Mouse (Mus musculus) hindbrain, embryonic 16.5 days (tissue): ENCODE measurements around the gene Odc1. TPM values are rescaled to one million over a fixed set of nuclear protein-coding genes. Genes with fewer than 3 reads are reported as not detected.
A peak's percentile ranks its signal among the peaks of the same experiment; 100 is the strongest.

Experiments
- ATAC-seq: fragments of 200-750 bp; cut with Nextera tagmentation; 2 replicates; pipeline ENCODE4 v1.8.0; 2017; ENCODE audit warnings: moderate TSS enrichment, moderate library complexity
- H3K27ac ChIP-seq: fragments of 300-500 bp; sonication (generic); 2 replicates; pipeline ENCODE4 v1.5.1; 2014; ENCODE audit warnings: low read depth, mild to moderate bottlenecking, control low read depth, low read length, moderate library complexity
- H3K27me3 ChIP-seq: fragments of 300-500 bp; sonication (generic); replicated peaks from 2 replicates; pipeline ENCODE4 v1.6.1; 2014; ENCODE audit warnings: low read length; ENCODE audit not compliant: control insufficient read depth, insufficient read depth
- H3K36me3 ChIP-seq: fragments of 300-500 bp; sonication (generic); 2 replicates; pipeline ENCODE4 v1.6.1; 2014; ENCODE audit warnings: mild to moderate bottlenecking, low read length, moderate library complexity, mixed read lengths; ENCODE audit not compliant: control insufficient read depth, insufficient read depth
- H3K4me1 ChIP-seq: fragments of 300-500 bp; sonication (generic); 2 replicates; pipeline ENCODE4 v1.6.1; 2014; ENCODE audit warnings: low read depth, low read length; ENCODE audit not compliant: control insufficient read depth, insufficient read depth
- H3K4me2 ChIP-seq: fragments of 300-500 bp; sonication (generic); 2 replicates; pipeline ENCODE4 v1.6.1; 2014; ENCODE audit warnings: mild to moderate bottlenecking, low read length, control low read depth, moderate library complexity
- H3K4me3 ChIP-seq: fragments of 300-500 bp; sonication (generic); 2 replicates; pipeline ENCODE4 v1.5.1; 2014; ENCODE audit warnings: mild to moderate bottlenecking, low read length, control low read depth, moderate library complexity
- H3K9ac ChIP-seq: fragments of 300-500 bp; sonication (generic); 2 replicates; pipeline ENCODE4 v1.6.1; 2014; ENCODE audit warnings: low read depth, mild to moderate bottlenecking, control low read depth, low read length, moderate library complexity
- H3K9me3 ChIP-seq: fragments of 300-500 bp; sonication (generic); 2 replicates; pipeline ENCODE4 v1.6.1; 2014; ENCODE audit warnings: mild to moderate bottlenecking, low read length, moderate library complexity; ENCODE audit not compliant: control insufficient read depth
- WGBS: fragments of 180-500 bp; shearing (Covaris S2); extraction: QIAGEN DNeasy Blood & Tissue Kit; methylation state at CpG from one replicate; pipeline ENCODE4 v1.1.7; 2014; 5-methylcytosine and 5-hydroxymethylcytosine counted together
- polyA plus RNA-seq: library from polyadenylated mRNA; unstranded; fragments of >200 nt; fragmentation: Nextera tagmentation; extraction: Ambion mirVana; gene quantifications from 2 replicates; pipeline ENCODE4 v1.2.1, GENCODE M21; 2015

Gene Odc1
- polyA plus RNA-seq = 116 and 124 TPM in 2 replicates

GRCm38 (mm10) chr12:17544209-17545106 is at the start of gene Odc1:
TSS of gene Odc1 (plus strand) at chr12:17544794.
- peak; percentile 96 for ATAC-seq
- no peaks in the 10 kb centered on the region for H3K9me3 ChIP-seq

GRCm38 (mm10) chr12:17494809-17495208 is 49.8 kb upstream of the Odc1 start:
- Histone ChIP-seq H3K9ac (no peak overlapping the region), H3K27me3 (no peaks in the 10 kb centered on the region), H3K4me3 (no peak overlapping the region), H3K36me3 (no peaks in the 10 kb centered on the region), H3K4me1 (no peaks in the 10 kb centered on the region), H3K4me2 (no peak overlapping the region), H3K27ac (no peak overlapping the region), H3K9me3 (no peaks in the 10 kb centered on the region)
- ATAC-seq = no peak
- 56% methylated on average over 4 of the region's 4 CpGs for WGBS

More at GRCm38 (mm10) chr12:17544209-17545106, at the start of gene Odc1:
- H3K27me3 ChIP-seq = no peaks in the 10 kb centered on the region
- WGBS = under 1% methylated on average over 55 of the region's 98 CpGs
- peaks cover 8% of the 10 kb centered on the region for H3K36me3 ChIP-seq
- peak within 1 kb of the TSS; percentile 97 for H3K4me3 ChIP-seq
- peak within 1 kb of the TSS; percentile 91 for H3K9ac ChIP-seq
- H3K4me2 ChIP-seq = peak within 1 kb of the TSS; percentile 87
- peaks cover 11% of the 10 kb centered on the region for H3K4me1 ChIP-seq
- peak within 1 kb of the TSS; percentile 90 for H3K27ac ChIP-seq

GRCm38 (mm10) chr12:17495858-17496451 is 48.6 kb upstream of the Odc1 start:
- no peak overlapping the region for H3K4me2 ChIP-seq
- no peaks in the 10 kb centered on the region for H3K36me3 ChIP-seq
- no peaks in the 10 kb centered on the region for H3K27me3 ChIP-seq
- no peak overlapping the region for H3K27ac ChIP-seq
- peak; percentile 88 for ATAC-seq
- H3K4me3 ChIP-seq = no peak overlapping the region
- H3K9ac ChIP-seq = no peak overlapping the region
- 12% methylated on average over 8 of the region's 8 CpGs for WGBS
- H3K4me1 ChIP-seq = no peaks in the 10 kb centered on the region
- no peaks in the 10 kb centered on the region for H3K9me3 ChIP-seq

GRCm38 (mm10) chr12:17505620-17506074 is 38.9 kb upstream of the Odc1 start:
- H3K4me2 ChIP-seq = no peak overlapping the region
- 0 out of 2 replicates have a peak, but pooled peaks have one; percentile 34 for ATAC-seq
- no peaks in the 10 kb centered on the region for H3K4me1 ChIP-seq
- H3K9me3 ChIP-seq = no peaks in the 10 kb centered on the region
- no peak overlapping the region for H3K9ac ChIP-seq
- WGBS = 29% methylated on average over 2 of the region's 2 CpGs
- H3K36me3 ChIP-seq = no peaks in the 10 kb centered on the region
- no peak overlapping the region for H3K27ac ChIP-seq
- no peak overlapping the region for H3K4me3 ChIP-seq
- no peaks in the 10 kb centered on the region for H3K27me3 ChIP-seq

GRCm38 (mm10) chr12:17506117-17506993 is 38.2 kb upstream of the Odc1 start:
- H3K4me2 ChIP-seq = no peak overlapping the region
- H3K27ac ChIP-seq = no peak overlapping the region
- H3K27me3 ChIP-seq = no peaks in the 10 kb centered on the region
- H3K4me1 ChIP-seq = no peaks in the 10 kb centered on the region
- H3K4me3 ChIP-seq = no peak overlapping the region
- no peaks in the 10 kb centered on the region for H3K9me3 ChIP-seq
- H3K36me3 ChIP-seq = no peaks in the 10 kb centered on the region
- no peak overlapping the region for H3K9ac ChIP-seq
- ATAC-seq = peak; percentile 20; the same call in 1 of the 2 replicates
- 66% methylated on average over 5 of the region's 5 CpGs for WGBS

DNA sequence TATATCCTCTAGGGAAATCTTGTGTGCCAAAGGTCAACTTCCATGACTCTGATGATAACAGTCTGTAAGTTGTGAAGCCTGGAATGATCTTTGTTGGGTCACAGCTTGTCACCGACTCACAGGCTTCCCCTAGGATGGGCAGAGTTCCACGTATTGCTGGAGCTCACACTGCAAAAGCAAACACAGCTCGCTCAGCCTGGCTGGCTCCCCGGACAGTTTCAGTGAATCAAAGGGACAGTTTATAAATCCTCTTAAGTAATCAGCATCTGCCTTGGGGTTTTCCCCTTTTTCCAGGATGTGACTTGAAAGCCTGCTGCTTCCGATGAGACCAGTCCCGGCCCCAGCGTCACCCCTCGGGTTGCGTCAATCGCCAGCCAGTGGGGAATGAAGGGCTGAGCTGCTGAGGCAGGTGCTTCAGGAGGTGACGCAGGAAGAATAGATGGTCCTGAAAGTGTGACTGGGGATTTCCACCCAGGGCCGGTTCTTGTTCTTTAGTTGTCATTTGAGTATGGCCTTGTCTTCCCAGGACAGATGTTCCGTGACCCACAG is 37.5 kb upstream of the Odc1 start:
- H3K9ac ChIP-seq = no peak overlapping the region
- no peak overlapping the region for H3K4me2 ChIP-seq
- no peaks in the 10 kb centered on the region for H3K36me3 ChIP-seq
- no peak overlapping the region for H3K4me3 ChIP-seq
- H3K9me3 ChIP-seq = no peaks in the 10 kb centered on the region
- no peak for ATAC-seq
- no peaks in the 10 kb centered on the region for H3K27me3 ChIP-seq
- no peaks in the 10 kb centered on the region for H3K4me1 ChIP-seq
- H3K27ac ChIP-seq = no peak overlapping the region
- WGBS = 61% methylated on average over 13 of the region's 13 CpGs

DNA sequence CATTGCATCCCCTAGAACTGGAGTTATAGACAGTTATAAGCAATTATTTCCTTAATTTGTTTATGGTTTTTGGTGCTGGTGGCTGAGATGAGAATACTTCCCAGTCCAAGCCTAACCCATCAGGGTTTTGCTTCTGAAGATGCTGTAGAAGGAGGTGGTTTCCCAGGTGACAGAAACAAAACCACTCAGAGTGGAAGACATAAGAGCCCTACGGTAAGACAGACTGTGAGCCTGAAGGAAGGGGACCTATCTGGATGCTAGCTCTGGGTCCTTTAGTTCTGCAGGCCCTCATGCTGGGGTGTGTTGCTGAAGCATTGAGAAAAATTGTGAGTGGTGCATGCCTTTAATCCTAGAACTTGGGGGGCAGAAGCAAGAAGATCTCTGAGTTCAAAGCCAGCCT is 35.3 kb upstream of the Odc1 start:
- Histone ChIP-seq H3K4me3 (no peak overlapping the region), H3K9me3 (no peaks in the 10 kb centered on the region), H3K9ac (no peak overlapping the region), H3K4me1 (no peaks in the 10 kb centered on the region), H3K36me3 (no peaks in the 10 kb centered on the region), H3K27ac (no peak overlapping the region), H3K27me3 (no peaks in the 10 kb centered on the region), H3K4me2 (no peak overlapping the region)
- ATAC-seq = no peak
- WGBS = 93% methylated on average over 1 of the region's 1 CpGs

- H3K9me3 ChIP-seq = no peaks in the 10 kb centered on the region
- H3K36me3 ChIP-seq = no peaks in the 10 kb centered on the region
- ATAC-seq = no peak
- no peak overlapping the region for H3K27ac ChIP-seq
- 43% methylated on average over 12 of the region's 12 CpGs for WGBS
- H3K9ac ChIP-seq = no peak overlapping the region
- no peaks in the 10 kb centered on the region for H3K4me1 ChIP-seq
- H3K4me2 ChIP-seq = no peak overlapping the region
- no peak overlapping the region for H3K4me3 ChIP-seq
- H3K27me3 ChIP-seq = no peaks in the 10 kb centered on the region
Measured at GRCm38 (mm10) chr12:17510158-17510557, 34.4 kb upstream of the Odc1 start.
